ENCODE assay signal across 8 mouse cellular contexts in the genomic region with DNA sequence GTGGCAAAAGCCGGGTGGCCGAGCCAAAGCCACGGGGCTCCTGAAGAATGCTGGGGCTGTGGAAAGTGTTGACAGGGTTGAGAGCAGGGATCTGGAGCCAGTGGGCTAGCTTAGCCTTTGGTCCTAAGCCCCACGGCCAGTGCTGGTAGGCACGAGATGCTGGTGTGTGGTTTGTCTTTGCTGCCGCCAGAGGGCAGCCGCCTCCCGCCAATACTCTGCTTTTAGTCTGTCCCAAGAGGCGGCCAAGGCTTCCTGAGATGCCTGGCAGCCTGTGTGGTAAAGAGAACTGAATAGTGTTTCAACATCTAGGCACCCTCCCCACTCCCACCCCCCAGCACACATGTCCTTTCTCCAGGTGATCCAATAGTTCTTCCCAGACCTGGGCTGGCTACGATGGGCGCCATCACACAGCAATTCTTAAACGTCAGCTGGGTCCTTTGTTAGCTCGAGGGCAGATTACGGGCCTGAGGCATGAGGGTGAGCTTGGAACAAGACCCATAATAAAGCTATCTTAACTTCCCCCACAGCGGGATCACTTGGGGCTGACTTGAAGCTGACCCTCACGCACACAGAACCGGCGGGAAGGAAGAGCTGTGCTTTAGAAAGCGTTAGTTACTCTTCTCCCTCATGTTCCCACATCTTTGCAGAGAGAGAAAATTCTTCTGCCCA. TPM values are rescaled to one million over a fixed set of nuclear protein-coding genes. Genes with fewer than 3 reads are reported as not detected.
A peak's percentile ranks its signal among the peaks of the same experiment; 100 is the strongest.
DNase-seq lines count a peak whose midpoint lies in the region; ATAC-seq and TF ChIP-seq lines count a peak whose summit lies in the region.

No protein-coding gene starts in this region.

- no peaks in the 10 kb centered on the region for H3K9me3 ChIP-seq in heart, embryonic 16.5 days (replicated peaks; ENCODE audit: control insufficient read depth, low read length)
- no peaks in the 10 kb centered on the region for H3K9me3 ChIP-seq in lung, embryonic 14.5 days (ENCODE audit: low read depth, low read length)

- H3K4me2 ChIP-seq in heart, embryonic 16.5 days (ENCODE audit: low read depth, low read length): no peak overlapping the region
- H3K4me2 ChIP-seq in lung, embryonic 14.5 days: no peak overlapping the region

- H3K36me3 ChIP-seq in heart, embryonic 16.5 days (ENCODE audit: control insufficient read depth, insufficient read depth): no peaks in the 10 kb centered on the region
- no peaks in the 10 kb centered on the region for H3K36me3 ChIP-seq in lung, embryonic 14.5 days (ENCODE audit: insufficient read depth)

- H3K27me3 ChIP-seq in heart, embryonic 16.5 days (ENCODE audit: control insufficient read depth, insufficient read depth, low read length): peaks cover 20% of the 10 kb centered on the region
- peaks cover 8% of the 10 kb centered on the region; the same call in 1 of the 2 replicates for H3K27me3 ChIP-seq in lung, embryonic 14.5 days (ENCODE audit: insufficient read depth, low read length)

- 39% methylated on average over 19 of the region's 19 CpGs for WGBS in bone marrow, adult 2 months
- WGBS in heart, embryonic 16.5 days: 34% methylated on average over 19 of the region's 19 CpGs
- WGBS in lung, embryonic 14.5 days: 30% methylated on average over 19 of the region's 19 CpGs

- peak; percentile 86 for TF ChIP-seq CTCF in bone marrow, adult 2 months (IDR thresholded peaks at IDR 0.05; ENCODE audit: control insufficient read depth, insufficient read depth, low read length)
- TF ChIP-seq CTCF in lung, embryonic 14.5 days (IDR thresholded peaks at IDR 0.05; ENCODE audit: low read depth): peak; percentile 97

- H3K27ac ChIP-seq in bone marrow, adult 2 months (ENCODE audit: control insufficient read depth, insufficient read depth, low read depth, low read length, poor library complexity): no peak overlapping the region
- H3K27ac ChIP-seq in heart, embryonic 16.5 days (ENCODE audit: low read length): no peak overlapping the region
- H3K27ac ChIP-seq in lung, embryonic 14.5 days (ENCODE audit: low read depth): no peak overlapping the region

- no peaks in the 10 kb centered on the region for H3K4me1 ChIP-seq in bone marrow, adult 2 months (ENCODE audit: control insufficient read depth, insufficient read depth, low read length)
- H3K4me1 ChIP-seq in heart, embryonic 16.5 days (ENCODE audit: control insufficient read depth, insufficient read depth, low read length): no peaks in the 10 kb centered on the region
- H3K4me1 ChIP-seq in lung, embryonic 14.5 days (ENCODE audit: insufficient read depth): no peaks in the 10 kb centered on the region

- no peak overlapping the region for H3K9ac ChIP-seq in heart, embryonic 16.5 days (ENCODE audit: low read length)
- no peak overlapping the region for H3K9ac ChIP-seq in lung, embryonic 14.5 days

- ATAC-seq in erythroblast, adult 5-6 weeks (replicated peaks; ENCODE audit: low FRiP score, poor library complexity, severe bottlenecking): 0 out of 2 replicates have a peak, but pooled peaks have one; percentile 55
- peak; percentile 53; the same call in 1 of the 2 replicates for ATAC-seq in heart, embryonic 16.5 days (replicated peaks; ENCODE audit: extremely low read depth, insufficient read depth, low FRiP score)
- peak; percentile 80 for ATAC-seq in lung, embryonic 14.5 days (ENCODE audit: insufficient read depth)

- peak; percentile 59 for DNase-seq in CD4-positive helper T cell, adult 2 months (ENCODE audit: low read depth, low spot score)
- peak; percentile 82 for DNase-seq in kidney, postnatal 25 days
- DNase-seq in lung, embryonic 14.5 days: peak; percentile 92
- DNase-seq in ovary, adult 18-20 months (ENCODE audit: low spot score): peak; percentile 56
- DNase-seq in thymus, adult 18-20 months: peak; percentile 14 to 26

- no peak for TF ChIP-seq POLR2A in bone marrow, adult 2 months (IDR thresholded peaks at IDR 0.05; ENCODE audit: borderline replicate concordance, control insufficient read depth, low read depth, low read length)

- no peak overlapping the region for H3K4me3 ChIP-seq in bone marrow, adult 2 months (replicated peaks; ENCODE audit: control insufficient read depth, low read depth, low read length)
- no peak overlapping the region for H3K4me3 ChIP-seq in heart, embryonic 16.5 days (ENCODE audit: low read length)
- no peak overlapping the region for H3K4me3 ChIP-seq in lung, embryonic 14.5 days (ENCODE audit: low read depth, low read length)

RNA-seq across cellular contexts. Expression of gene Stra6, which starts 25.0 kb away (rescaled TPM):
- polyA plus RNA-seq in bone marrow, adult 2 months (2011; ENCODE audit: insufficient read depth, insufficient read length, low replicate concordance, missing spikeins): not detected in 2 replicates
- total RNA-seq in erythroblast, adult 5-6 weeks (2015; ENCODE audit: low replicate concordance): not detected in 2 replicates
- not detected in 2 replicates for total RNA-seq in erythroblast, adult 5-6 weeks (2017; ENCODE audit: low replicate concordance)
- 0.30 and 0.89 TPM in 2 replicates for polyA plus RNA-seq in heart, embryonic 16.5 days (2015; fragmentation: Nextera tagmentation; extraction: Ambion mirVana)
- 3.4 and 4.0 TPM in 2 replicates for polyA plus RNA-seq in lung, embryonic 14.5 days (2014; fragmentation: Nextera tagmentation; extraction: Ambion mirVana)

RNA-seq across cellular contexts. Expression of gene Cyp11a1, which starts 32.4 kb away (rescaled TPM):
- polyA plus RNA-seq in bone marrow, adult 2 months (2011; ENCODE audit: insufficient read depth, insufficient read length, low replicate concordance, missing spikeins): 0.86 and 1.6 TPM in 2 replicates
- 0.63 and 2.3 TPM in 2 replicates for total RNA-seq in erythroblast, adult 5-6 weeks (2015; ENCODE audit: low replicate concordance)
- 1.7 and 2.3 TPM in 2 replicates for total RNA-seq in erythroblast, adult 5-6 weeks (2017; ENCODE audit: low replicate concordance)
- polyA plus RNA-seq in heart, embryonic 16.5 days (2015; fragmentation: Nextera tagmentation; extraction: Ambion mirVana): 0.32 and 0.33 TPM in 2 replicates
- 0.13 and 0.69 TPM in 2 replicates for polyA plus RNA-seq in lung, embryonic 14.5 days (2014; fragmentation: Nextera tagmentation; extraction: Ambion mirVana)

Comparison
In these comparisons a context has a peak if more than half of its experiments do, and no peak if none do; other contexts are left out.
1. DNase-seq: peak in every context shown above with its lines; median percentile 92 in lung, embryonic 14.5 days; 82 in kidney, postnatal 25 days; 59 in CD4-positive helper T cell, adult 2 months; 56 in ovary, adult 18-20 months; 20 in thymus, adult 18-20 months.